7 mouse cellular contexts compared by ENCODE assay signal in genomic region chr13:28629431-28630331, GRCm38 (mm10).
DNase-seq lines count a peak whose midpoint lies in the region; ATAC-seq lines count a peak whose summit lies in the region.

No protein-coding gene starts in this region.

- H3K4me2 ChIP-seq in embryonic facial prominence, embryonic 15.5 days (replicated peaks) = peak overlapping the region; percentile 28
- H3K4me2 ChIP-seq in heart, embryonic 15.5 days = peak overlapping the region; percentile 33
- H3K4me2 ChIP-seq in kidney, embryonic 16.5 days (replicated peaks; ENCODE audit: low read depth, low read length) = no peak overlapping the region

- no peaks in the 10 kb centered on the region for H3K36me3 ChIP-seq in embryonic facial prominence, embryonic 15.5 days
- no peaks in the 10 kb centered on the region for H3K36me3 ChIP-seq in heart, embryonic 15.5 days
- H3K36me3 ChIP-seq in kidney, embryonic 16.5 days (ENCODE audit: insufficient read depth, low read length) = peaks cover 4% of the 10 kb centered on the region; the same call in 1 of the 2 replicates

- 16% methylated on average over 9 of the region's 9 CpGs for WGBS in embryonic facial prominence, embryonic 15.5 days
- 23% methylated on average over 9 of the region's 9 CpGs for WGBS in heart, embryonic 15.5 days
- WGBS in kidney, embryonic 16.5 days = 21% methylated on average over 9 of the region's 9 CpGs

- peak; percentile 48 for DNase-seq in adipocyte (ENCODE audit: low spot score)
- DNase-seq in mesoderm, embryonic 11.5 days (ENCODE audit: low read depth, low spot score) = peak; percentile 75

- peak; percentile 82 for ATAC-seq in embryonic facial prominence, embryonic 15.5 days (ENCODE audit: insufficient number of reproducible peaks, low FRiP score, low TSS enrichment, low read depth)
- ATAC-seq in heart, embryonic 15.5 days (replicated peaks; ENCODE audit: insufficient number of reproducible peaks, insufficient read depth, low FRiP score, low read depth) = peak; percentile 78
- ATAC-seq in kidney, embryonic 16.5 days (ENCODE audit: low FRiP score, low TSS enrichment) = peak; percentile 82
- ATAC-seq in granulocyte monocyte progenitor cell, adult 5-6 weeks (replicated peaks; ENCODE audit: poor library complexity, severe bottlenecking) = no peak
- no peak for ATAC-seq in cerebellum, adult (ENCODE audit: insufficient number of reproducible peaks, low FRiP score, low TSS enrichment)

- peak overlapping the region; percentile 90 for H3K27ac ChIP-seq in embryonic facial prominence, embryonic 15.5 days (replicated peaks)
- H3K27ac ChIP-seq in heart, embryonic 15.5 days = peak overlapping the region; percentile 86
- peak overlapping the region; percentile 82 for H3K27ac ChIP-seq in kidney, embryonic 16.5 days (ENCODE audit: low read length)

- no peak overlapping the region for H3K4me3 ChIP-seq in embryonic facial prominence, embryonic 15.5 days (replicated peaks)
- no peak overlapping the region for H3K4me3 ChIP-seq in heart, embryonic 15.5 days
- no peak overlapping the region for H3K4me3 ChIP-seq in kidney, embryonic 16.5 days (ENCODE audit: low read length)

- no peak overlapping the region for H3K9ac ChIP-seq in embryonic facial prominence, embryonic 15.5 days
- H3K9ac ChIP-seq in heart, embryonic 15.5 days = peak overlapping the region; percentile 17; the same call in 1 of the 2 replicates
- 0 out of 2 replicates have a peak overlapping the region, but pooled peaks have one; percentile 27 for H3K9ac ChIP-seq in kidney, embryonic 16.5 days (replicated peaks; ENCODE audit: low read length)

- H3K27me3 ChIP-seq in embryonic facial prominence, embryonic 15.5 days = no peaks in the 10 kb centered on the region
- H3K27me3 ChIP-seq in heart, embryonic 15.5 days = no peaks in the 10 kb centered on the region
- no peaks in the 10 kb centered on the region for H3K27me3 ChIP-seq in kidney, embryonic 16.5 days (ENCODE audit: insufficient read depth, low read length)

- peaks cover 42% of the 10 kb centered on the region for H3K4me1 ChIP-seq in embryonic facial prominence, embryonic 15.5 days
- peaks cover 26% of the 10 kb centered on the region for H3K4me1 ChIP-seq in heart, embryonic 15.5 days (replicated peaks)
- peaks cover 38% of the 10 kb centered on the region for H3K4me1 ChIP-seq in kidney, embryonic 16.5 days (ENCODE audit: insufficient read depth, low read length)

- H3K9me3 ChIP-seq in embryonic facial prominence, embryonic 15.5 days (replicated peaks) = no peaks in the 10 kb centered on the region
- no peaks in the 10 kb centered on the region for H3K9me3 ChIP-seq in heart, embryonic 15.5 days (replicated peaks)
- no peaks in the 10 kb centered on the region for H3K9me3 ChIP-seq in kidney, embryonic 16.5 days (ENCODE audit: low read length)

Comparison
In these comparisons a context has a peak if more than half of its experiments do, and no peak if none do; other contexts are left out.
1. ATAC-seq: peak in embryonic facial prominence, embryonic 15.5 days (single experiment), heart, embryonic 15.5 days (single experiment) and kidney, embryonic 16.5 days (single experiment); none in granulocyte monocyte progenitor cell, adult 5-6 weeks (single experiment) and cerebellum, adult (single experiment).
2. Peak in every context shown above with its lines, with median percentiles within 50 percentile points of each other: H3K27ac ChIP-seq.